Mouse (Mus musculus): ENCODE measurements around the gene Col5a3. TPM values are rescaled to one million over a fixed set of nuclear protein-coding genes. Genes with fewer than 3 reads are reported as not detected.

The Col5a3 gene
- total RNA-seq, 1 experiment = 2.3 TPM

DNA sequence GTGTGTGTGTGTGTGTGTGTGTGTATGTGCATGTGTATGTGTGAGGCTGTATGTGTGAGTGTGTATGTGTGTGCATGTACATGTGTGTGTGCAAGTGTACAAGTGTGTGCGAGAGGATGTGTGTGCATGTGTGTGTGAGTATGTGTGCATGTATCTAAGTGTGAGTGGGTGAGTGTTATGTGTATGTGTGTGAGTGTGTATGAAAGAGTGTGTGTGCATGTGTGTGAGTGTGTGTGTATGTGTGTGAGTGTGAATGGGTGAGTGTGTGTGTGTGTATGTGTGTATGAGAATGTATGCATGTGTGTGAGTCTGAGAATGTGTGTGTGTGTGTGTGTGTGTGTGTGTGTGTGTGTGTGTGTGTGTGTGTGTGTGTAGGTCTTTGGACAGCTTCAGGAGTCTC, 13.3 kb upstream of the Col5a3 start:
- in situ Hi-C loops (cut with MboI; ENCODE audit: low sequenced_read_pairs in 2 of 2, unreplicated experiment in 2 of 2) = no loop called here
- peaks cover 0 to 10% of the 10 kb centered on the region in 2 experiments; a peak in 1 of 4 replicates for H3K4me1 ChIP-seq (ENCODE audit: control insufficient read depth in 2 of 2, insufficient read depth in 2 of 2, low read length in 2 of 2, poor library complexity in 1 of 2)
- no peak overlapping the region for H3K9ac ChIP-seq (ENCODE audit: insufficient read depth, low read depth, low read length, poor library complexity, severe bottlenecking)

DNA sequence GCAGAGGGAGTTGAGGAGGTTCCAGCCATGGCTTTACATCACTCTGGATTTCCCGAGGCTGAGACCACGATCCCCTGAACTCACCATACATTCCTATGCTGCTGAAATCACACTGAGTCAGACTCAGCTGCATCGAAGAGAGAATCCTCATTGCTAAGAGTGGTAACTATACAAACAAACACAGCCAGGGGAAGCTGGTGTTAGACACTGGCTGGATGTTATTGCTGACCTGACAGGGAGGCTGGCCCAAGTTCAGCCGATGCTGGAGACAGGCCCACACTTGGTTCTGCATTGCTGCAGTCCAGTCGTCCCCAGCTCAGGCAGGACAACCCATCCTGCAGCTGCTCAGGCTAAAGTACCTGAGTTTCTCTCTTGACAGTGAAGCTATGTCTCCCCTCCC, 10.9 kb upstream of the Col5a3 start:
- no peaks in the 10 kb centered on the region for H3K36me3 ChIP-seq (ENCODE audit: control insufficient read depth, insufficient read depth, low read length, poor library complexity, severe bottlenecking)
- no peak overlapping the region for H3K27ac ChIP-seq (ENCODE audit: insufficient read depth, low read depth, low read length, poor library complexity, severe bottlenecking)
- in situ Hi-C loops (cut with MboI; ENCODE audit: low sequenced_read_pairs in 2 of 2, unreplicated experiment in 2 of 2) = no loop called here
- peaks cover 0 to 9% of the 10 kb centered on the region in 2 experiments; a peak in 1 of 4 replicates for H3K4me1 ChIP-seq (ENCODE audit: control insufficient read depth in 2 of 2, insufficient read depth in 2 of 2, low read length in 2 of 2, poor library complexity in 1 of 2)
- TF ChIP-seq HCFC1 (IDR thresholded peaks at IDR 0.05; ENCODE audit: borderline replicate concordance, insufficient read depth, low read length) = no peak
- no peak for TF ChIP-seq ZNF384 (IDR thresholded peaks at IDR 0.05; ENCODE audit: low read depth, low read length)
- TF ChIP-seq CHD2 (IDR thresholded peaks at IDR 0.05; ENCODE audit: low read depth, low read length) = no peak
- no peak for TF ChIP-seq ZC3H11A (IDR thresholded peaks at IDR 0.05; ENCODE audit: borderline replicate concordance, low read depth, low read length)
- no peak for TF ChIP-seq MAFK (IDR thresholded peaks at IDR 0.05; ENCODE audit: insufficient read depth, low read depth, low read length)
- H3K9ac ChIP-seq (ENCODE audit: insufficient read depth, low read depth, low read length, poor library complexity, severe bottlenecking) = no peak overlapping the region
- no peaks in the 10 kb centered on the region for H3K9me3 ChIP-seq (ENCODE audit: control insufficient read depth, insufficient read depth, low read depth, low read length)
- DNase-seq (ENCODE audit: low read depth, low spot score) = no peak
- H3K4me3 ChIP-seq (ENCODE audit: insufficient read depth in 1 of 2, low read depth in 1 of 2, low read length in 2 of 2, poor library complexity in 1 of 2, severe bottlenecking in 1 of 2) = no peak overlapping the region

More for the DNA sequence above, 13.3 kb upstream of the Col5a3 start:
- Histone ChIP-seq H3K27ac (ENCODE audit: insufficient read depth, low read depth, low read length, poor library complexity, severe bottlenecking) (no peak overlapping the region), H3K4me3 (ENCODE audit: insufficient read depth in 1 of 2, low read depth in 1 of 2, low read length in 2 of 2, poor library complexity in 1 of 2, severe bottlenecking in 1 of 2) (no peak overlapping the region), H3K9me3 (ENCODE audit: control insufficient read depth, insufficient read depth, low read depth, low read length) (no peaks in the 10 kb centered on the region), H3K36me3 (ENCODE audit: control insufficient read depth, insufficient read depth, low read length, poor library complexity, severe bottlenecking) (no peaks in the 10 kb centered on the region)
- TF ChIP-seq ZNF384 (IDR thresholded peaks at IDR 0.05; ENCODE audit: low read depth, low read length) = no peak
- TF ChIP-seq ZC3H11A (IDR thresholded peaks at IDR 0.05; ENCODE audit: borderline replicate concordance, low read depth, low read length) = no peak
- no peak for TF ChIP-seq MAFK (IDR thresholded peaks at IDR 0.05; ENCODE audit: insufficient read depth, low read depth, low read length)
- no peak for TF ChIP-seq HCFC1 (IDR thresholded peaks at IDR 0.05; ENCODE audit: borderline replicate concordance, insufficient read depth, low read length)
- TF ChIP-seq CHD2 (IDR thresholded peaks at IDR 0.05; ENCODE audit: low read depth, low read length) = no peak
- no peak for DNase-seq (ENCODE audit: low read depth, low spot score)

DNA sequence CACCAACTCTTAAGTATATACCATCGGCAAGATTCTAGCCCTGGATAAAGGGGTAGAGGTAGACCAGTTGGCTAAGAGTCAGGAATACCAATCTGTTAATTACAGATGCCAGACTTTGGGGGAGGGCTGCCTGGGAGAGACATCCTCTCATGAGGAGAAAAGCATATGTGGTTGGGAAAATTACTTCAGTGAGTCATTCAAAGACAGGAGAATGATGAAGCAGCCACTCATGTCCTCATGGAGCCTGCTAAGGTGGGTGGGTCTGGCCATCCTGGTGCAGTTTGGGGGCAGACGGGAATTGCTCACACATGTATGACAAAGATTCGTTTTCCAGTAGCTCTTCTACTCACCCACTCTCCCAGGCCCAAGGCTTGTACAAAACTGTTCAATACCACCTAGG, 8.0 kb upstream of the Col5a3 start:
- in situ Hi-C loops (cut with MboI; ENCODE audit: low sequenced_read_pairs in 2 of 2, unreplicated experiment in 2 of 2) = no loop called here
- no peak overlapping the region for H3K9ac ChIP-seq (ENCODE audit: insufficient read depth, low read depth, low read length, poor library complexity, severe bottlenecking)
- no peak for DNase-seq (ENCODE audit: low read depth, low spot score)
- H3K4me3 ChIP-seq (ENCODE audit: insufficient read depth in 1 of 2, low read depth in 1 of 2, low read length in 2 of 2, poor library complexity in 1 of 2, severe bottlenecking in 1 of 2) = no peak overlapping the region
- no peak overlapping the region for H3K27ac ChIP-seq (ENCODE audit: insufficient read depth, low read depth, low read length, poor library complexity, severe bottlenecking)
- no peaks in the 10 kb centered on the region for H3K36me3 ChIP-seq (ENCODE audit: control insufficient read depth, insufficient read depth, low read length, poor library complexity, severe bottlenecking)
- no peak for TF ChIP-seq MAFK (IDR thresholded peaks at IDR 0.05; ENCODE audit: insufficient read depth, low read depth, low read length)
- no peak for TF ChIP-seq ZC3H11A (IDR thresholded peaks at IDR 0.05; ENCODE audit: borderline replicate concordance, low read depth, low read length)
- no peak for TF ChIP-seq CHD2 (IDR thresholded peaks at IDR 0.05; ENCODE audit: low read depth, low read length)
- TF ChIP-seq HCFC1 (IDR thresholded peaks at IDR 0.05; ENCODE audit: borderline replicate concordance, insufficient read depth, low read length) = no peak
- TF ChIP-seq ZNF384 (IDR thresholded peaks at IDR 0.05; ENCODE audit: low read depth, low read length) = no peak
- H3K4me1 ChIP-seq (ENCODE audit: control insufficient read depth in 2 of 2, insufficient read depth in 2 of 2, low read length in 2 of 2, poor library complexity in 1 of 2) = 0 out of 4 replicates have a peak, but pooled peaks cover 0 to 3% of the 10 kb centered on the region in 2 experiments
- no peaks in the 10 kb centered on the region for H3K9me3 ChIP-seq (ENCODE audit: control insufficient read depth, insufficient read depth, low read depth, low read length)

DNA sequence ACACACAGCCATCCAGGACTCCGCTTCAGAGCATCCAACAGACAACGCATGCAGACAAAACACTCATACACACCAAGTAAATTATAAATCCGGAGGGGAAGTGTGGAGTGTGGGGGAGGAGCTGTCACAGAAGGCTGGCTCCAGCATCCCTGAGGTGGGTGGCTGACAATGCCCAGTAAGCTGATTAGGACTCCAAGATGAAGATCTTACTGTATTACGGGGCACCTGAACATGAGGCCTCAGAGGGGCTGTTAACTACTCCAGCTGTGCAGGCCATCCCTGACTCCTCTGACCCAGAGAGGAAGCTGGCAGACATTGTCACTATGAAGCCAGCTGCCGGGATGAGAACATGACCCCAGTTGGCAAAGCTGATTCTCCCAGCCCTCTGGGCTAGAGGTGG, 5.1 kb upstream of the Col5a3 start:
- TF ChIP-seq ZNF384 (IDR thresholded peaks at IDR 0.05; ENCODE audit: low read depth, low read length) (no peak), CHD2 (IDR thresholded peaks at IDR 0.05; ENCODE audit: low read depth, low read length) (no peak), ZC3H11A (IDR thresholded peaks at IDR 0.05; ENCODE audit: borderline replicate concordance, low read depth, low read length) (no peak), MAFK (IDR thresholded peaks at IDR 0.05; ENCODE audit: insufficient read depth, low read depth, low read length) (no peak), HCFC1 (IDR thresholded peaks at IDR 0.05; ENCODE audit: borderline replicate concordance, insufficient read depth, low read length) (no peak)
- Histone ChIP-seq H3K4me1 (ENCODE audit: control insufficient read depth in 2 of 2, insufficient read depth in 2 of 2, low read length in 2 of 2, poor library complexity in 1 of 2) (peaks cover 0 to 5% of the 10 kb centered on the region in 2 experiments; a peak in 1 of 4 replicates), H3K27ac (ENCODE audit: insufficient read depth, low read depth, low read length, poor library complexity, severe bottlenecking) (no peak overlapping the region), H3K9me3 (ENCODE audit: control insufficient read depth, insufficient read depth, low read depth, low read length) (no peaks in the 10 kb centered on the region), H3K36me3 (ENCODE audit: control insufficient read depth, insufficient read depth, low read length, poor library complexity, severe bottlenecking) (no peaks in the 10 kb centered on the region), H3K9ac (ENCODE audit: insufficient read depth, low read depth, low read length, poor library complexity, severe bottlenecking) (no peak overlapping the region), H3K4me3 (ENCODE audit: insufficient read depth in 1 of 2, low read depth in 1 of 2, low read length in 2 of 2, poor library complexity in 1 of 2, severe bottlenecking in 1 of 2) (no peak overlapping the region)
- in situ Hi-C loops (cut with MboI; ENCODE audit: low sequenced_read_pairs in 2 of 2, unreplicated experiment in 2 of 2) = no loop called here
- no peak for DNase-seq (ENCODE audit: low read depth, low spot score)

DNA sequence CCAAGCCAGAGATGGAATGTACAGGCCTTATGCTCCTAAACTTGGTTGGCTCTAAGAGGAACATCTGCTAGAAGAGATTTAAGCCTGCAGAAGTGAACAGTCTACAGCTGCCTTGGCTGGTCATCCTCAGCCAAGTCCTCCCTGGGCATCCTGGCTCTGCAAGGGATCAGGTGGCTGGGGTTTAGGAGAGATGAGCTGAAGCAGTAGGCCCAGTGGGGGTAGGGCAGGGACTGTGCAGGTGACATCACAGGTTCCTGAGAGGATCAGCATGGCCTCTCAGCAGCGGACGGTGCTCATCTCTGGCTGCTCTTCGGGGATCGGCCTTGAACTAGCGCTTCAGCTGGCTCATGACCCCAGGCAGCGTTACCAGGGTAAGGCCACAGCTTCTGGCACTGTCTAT, 3.4 kb upstream of the Col5a3 start, which contains the start of gene Rdh8:
Gene Rdh8 (plus strand): TSS at position 268 of the 400 bp plus-strand sequence.
- in situ Hi-C loops (cut with MboI; ENCODE audit: low sequenced_read_pairs in 2 of 2, unreplicated experiment in 2 of 2) = no loop called here
- Histone ChIP-seq H3K9ac (ENCODE audit: insufficient read depth, low read depth, low read length, poor library complexity, severe bottlenecking) (no peak within 1 kb of the TSS), H3K36me3 (ENCODE audit: control insufficient read depth, insufficient read depth, low read length, poor library complexity, severe bottlenecking) (no peaks in the 10 kb centered on the region), H3K4me3 (ENCODE audit: insufficient read depth in 1 of 2, low read depth in 1 of 2, low read length in 2 of 2, poor library complexity in 1 of 2, severe bottlenecking in 1 of 2) (no peak within 1 kb of the TSS), H3K4me1 (ENCODE audit: control insufficient read depth in 2 of 2, insufficient read depth in 2 of 2, low read length in 2 of 2, poor library complexity in 1 of 2) (peaks cover 2 to 8% of the 10 kb centered on the region in 2 experiments), H3K9me3 (ENCODE audit: control insufficient read depth, insufficient read depth, low read depth, low read length) (no peaks in the 10 kb centered on the region), H3K27ac (ENCODE audit: insufficient read depth, low read depth, low read length, poor library complexity, severe bottlenecking) (no peak within 1 kb of the TSS)
- no peak for TF ChIP-seq ZC3H11A (IDR thresholded peaks at IDR 0.05; ENCODE audit: borderline replicate concordance, low read depth, low read length)
- DNase-seq (ENCODE audit: low read depth, low spot score) = no peak

All from ES-E14 (cell line).